Mouse (Mus musculus) C2C12 (cell line): Measurements from ENCODE around the gene Bhlhe40. TPM values are rescaled to one million over a fixed set of nuclear protein-coding genes. Genes with fewer than 3 reads are reported as not detected.

ENCODE experiments used
- H3K27me3 ChIP-seq: one replicate; pipeline ENCODE4 v1.6.1; 2011; ENCODE audit not compliant: control insufficient read depth, insufficient read depth, insufficient read length
- H3K36me3 ChIP-seq: one replicate; pipeline ENCODE4 v1.6.1; 2011; ENCODE audit not compliant: control insufficient read depth, insufficient read depth
- H3K4me3 ChIP-seq: one replicate; pipeline ENCODE4 v1.5.1; 2011; ENCODE audit warnings: mild to moderate bottlenecking, control low read depth; ENCODE audit not compliant: poor library complexity, insufficient read depth, severe bottlenecking
- H3K79me2 ChIP-seq: one replicate; pipeline ENCODE4 v1.6.1; 2011; ENCODE audit not compliant: control insufficient read depth, insufficient read depth
- H3K79me3 ChIP-seq: one replicate; pipeline ENCODE4 v1.6.1; 2011; ENCODE audit warnings: low read depth, control low read depth
- H3ac ChIP-seq: one replicate; pipeline ENCODE3; 2011; ENCODE audit warnings: low read depth; ENCODE audit not compliant: control insufficient read depth, insufficient read length
- CEBPB ChIP-seq: IDR thresholded peaks from one replicate; pipeline ENCODE4 v1.6.1; 2011; ENCODE audit warnings: low read depth, mild to moderate bottlenecking, control low read depth, moderate library complexity
- CTCF ChIP-seq: IDR thresholded peaks from one replicate; pipeline ENCODE4 v1.5.1; 2011; ENCODE audit not compliant: control insufficient read depth, insufficient read depth, insufficient read length
- FOSL1 ChIP-seq: IDR thresholded peaks from one replicate; pipeline ENCODE4 v1.8.0; 2011; ENCODE audit warnings: mild to moderate bottlenecking, low read length; ENCODE audit not compliant: poor library complexity, insufficient read depth, severe bottlenecking
- MAX ChIP-seq: IDR thresholded peaks from one replicate; pipeline ENCODE4 v1.6.1; 2011; ENCODE audit warnings: mild to moderate bottlenecking, control low read depth
- MYOD1 ChIP-seq: IDR thresholded peaks from one replicate; pipeline ENCODE4 v1.6.1; 2011; ENCODE audit warnings: low read depth; ENCODE audit not compliant: control insufficient read depth, insufficient read length
- MYOG ChIP-seq: IDR thresholded peaks from one replicate; pipeline ENCODE4 v1.6.1; 2011; ENCODE audit not compliant: control insufficient read depth, insufficient read length; ENCODE audit errors: extremely low read depth
- USF1 ChIP-seq: IDR thresholded peaks from one replicate; pipeline ENCODE4 v1.6.1; 2011; ENCODE audit warnings: low read depth, mild to moderate bottlenecking, control low read depth, moderate library complexity
- polyA plus RNA-seq: library from polyadenylated mRNA; unstranded; fragments of >200 nt; fragmentation: generic; extraction: Trizol; gene quantifications from one replicate; pipeline ENCODE4 v1.2.1, GENCODE M21; 2012; ENCODE audit warnings: missing spikeins

Gene Bhlhe40
- polyA plus RNA-seq, 1 experiment: 15.3 TPM

GRCm38 (mm10) chr6:108680503-108680902 is 20.1 kb downstream of the Bhlhe40 start:
- Histone ChIP-seq H3K79me2 (no peaks in the 10 kb centered on the region), H3K36me3 (no peaks in the 10 kb centered on the region), H3K27me3 (no peaks in the 10 kb centered on the region), H3K79me3 (no peaks in the 10 kb centered on the region), H3ac (no peak overlapping the region), H3K4me3 (no peak overlapping the region)
- TF ChIP-seq CTCF (no peak), USF1 (no peak), FOSL1 (no peak), MYOD1 (no peak), MYOG (no peak), CEBPB (no peak), MAX (no peak)

GRCm38 (mm10) chr6:108681084-108681483 is 20.7 kb downstream of the Bhlhe40 start:
- Histone ChIP-seq H3K27me3 (no peaks in the 10 kb centered on the region), H3K4me3 (no peak overlapping the region), H3K79me2 (no peaks in the 10 kb centered on the region), H3K79me3 (no peaks in the 10 kb centered on the region), H3K36me3 (no peaks in the 10 kb centered on the region), H3ac (no peak overlapping the region)
- TF ChIP-seq MYOG (no peak), MAX (no peak), FOSL1 (no peak), USF1 (no peak), MYOD1 (no peak), CEBPB (no peak), CTCF (no peak)

GRCm38 (mm10) chr6:108683140-108683539 is 22.7 kb downstream of the Bhlhe40 start:
- Histone ChIP-seq H3K79me3 (no peaks in the 10 kb centered on the region), H3ac (no peak overlapping the region), H3K27me3 (no peaks in the 10 kb centered on the region), H3K36me3 (no peaks in the 10 kb centered on the region), H3K4me3 (no peak overlapping the region), H3K79me2 (no peaks in the 10 kb centered on the region)
- TF ChIP-seq MYOG: no peak
- TF ChIP-seq MYOD1: no peak
- TF ChIP-seq FOSL1: no peak
- no peak for TF ChIP-seq USF1
- TF ChIP-seq CEBPB: no peak
- no peak for TF ChIP-seq MAX
- no peak for TF ChIP-seq CTCF

GRCm38 (mm10) chr6:108684430-108684829 is 24.0 kb downstream of the Bhlhe40 start:
- Histone ChIP-seq H3K79me2 (no peaks in the 10 kb centered on the region), H3ac (no peak overlapping the region)

GRCm38 (mm10) chr6:108685758-108686355 is 25.4 kb downstream of the Bhlhe40 start:
- TF ChIP-seq MAX: no peak
- no peak for TF ChIP-seq MYOG
- TF ChIP-seq MYOD1: no peak
- no peak for TF ChIP-seq FOSL1
- TF ChIP-seq CTCF: no peak
- no peak for TF ChIP-seq USF1
- TF ChIP-seq CEBPB: no peak
- Histone ChIP-seq H3K36me3 (no peaks in the 10 kb centered on the region), H3K79me3 (no peaks in the 10 kb centered on the region), H3K79me2 (no peaks in the 10 kb centered on the region), H3K4me3 (no peak overlapping the region), H3ac (no peak overlapping the region), H3K27me3 (no peaks in the 10 kb centered on the region)

More at GRCm38 (mm10) chr6:108684430-108684829, 24.0 kb downstream of the Bhlhe40 start:
- no peak overlapping the region for H3K4me3 ChIP-seq
- H3K27me3 ChIP-seq: no peaks in the 10 kb centered on the region
- H3K36me3 ChIP-seq: no peaks in the 10 kb centered on the region
- TF ChIP-seq FOSL1: no peak
- TF ChIP-seq USF1: no peak
- TF ChIP-seq MYOG: no peak
- TF ChIP-seq MYOD1: no peak
- no peak for TF ChIP-seq CEBPB
- no peak for TF ChIP-seq CTCF
- H3K79me3 ChIP-seq: no peaks in the 10 kb centered on the region

GRCm38 (mm10) chr6:108686930-108687329 is 26.5 kb downstream of the Bhlhe40 start:
- Histone ChIP-seq H3K79me3 (no peaks in the 10 kb centered on the region), H3K27me3 (no peaks in the 10 kb centered on the region), H3ac (no peak overlapping the region), H3K79me2 (no peaks in the 10 kb centered on the region), H3K4me3 (no peak overlapping the region), H3K36me3 (no peaks in the 10 kb centered on the region)
- TF ChIP-seq MAX (no peak), CTCF (no peak), MYOG (no peak), CEBPB (no peak), FOSL1 (no peak), MYOD1 (no peak), USF1 (no peak)
